Mouse (Mus musculus) cerebellum, adult 9-11 months (tissue): ENCODE data around the gene Mkrn2.
"Not testable (repeated sequence)": the region's sequence is repeated elsewhere in the genome, so short reads cannot be mapped to it uniquely, and the experiment has no call there.

ENCODE experiments used
- DNase-seq: peaks from one replicate; pipeline ENCODE4 v3.0.0; 2022

The Mkrn2 gene

GRCm38 (mm10) chr6:115610301-115610700, 8.6 kb downstream of the Mkrn2 start:
- DNase-seq = no peak

- no peak for DNase-seq
Measured at GRCm38 (mm10) chr6:115613793-115614192, 12.1 kb downstream of the Mkrn2 start.

GRCm38 (mm10) chr6:115615983-115616382, 14.3 kb downstream of the Mkrn2 start:
- DNase-seq = no peak

- no peak for DNase-seq
Measured at GRCm38 (mm10) chr6:115619818-115620217, 18.1 kb downstream of the Mkrn2 start.

- DNase-seq = no peak
Measured at GRCm38 (mm10) chr6:115620942-115621341, 19.2 kb downstream of the Mkrn2 start.

GRCm38 (mm10) chr6:115626121-115626520, 24.4 kb downstream of the Mkrn2 start:
- DNase-seq = no peak

GRCm38 (mm10) chr6:115631056-115631795, 29.5 kb downstream of the Mkrn2 start:
- DNase-seq = no peak

- no peak for DNase-seq
Measured at GRCm38 (mm10) chr6:115634015-115634414, 32.3 kb downstream of the Mkrn2 start.

- not testable (repeated sequence) for DNase-seq
Measured at GRCm38 (mm10) chr6:115638188-115638587, 36.5 kb downstream of the Mkrn2 start.

- no peak for DNase-seq
Measured at GRCm38 (mm10) chr6:115643315-115643714, 41.6 kb downstream of the Mkrn2 start.

GRCm38 (mm10) chr6:115649792-115650365, 48.2 kb downstream of the Mkrn2 start:
- no peak for DNase-seq

- no peak for DNase-seq
Measured at GRCm38 (mm10) chr6:115650476-115651427, 49.0 kb downstream of the Mkrn2 start.

- no peak for DNase-seq
Measured at GRCm38 (mm10) chr6:115651719-115652118, 50.0 kb downstream of the Mkrn2 start.

GRCm38 (mm10) chr6:115653939-115654338, 52.2 kb downstream of the Mkrn2 start:
- DNase-seq = no peak

- no peak for DNase-seq
Measured at GRCm38 (mm10) chr6:115658802-115659201, 57.1 kb downstream of the Mkrn2 start.

- DNase-seq = no peak
Measured at GRCm38 (mm10) chr6:115664268-115664667, 62.6 kb downstream of the Mkrn2 start.

- no peak for DNase-seq
Measured at GRCm38 (mm10) chr6:115666641-115667040, 64.9 kb downstream of the Mkrn2 start.
